Mouse (Mus musculus) adrenal gland, postnatal 0 days (tissue): ENCODE measurements around the gene Tcaf1. TPM values are rescaled to one million over a fixed set of nuclear protein-coding genes. Genes with fewer than 3 reads are reported as not detected.

ENCODE experiments used
- polyA plus RNA-seq: library from polyadenylated mRNA; unstranded; fragments of >200 nt; fragmentation: Nextera tagmentation; extraction: Ambion mirVana; gene quantifications from 2 replicates; pipeline ENCODE4 v1.2.1, GENCODE M21; 2015

Tcaf1 gene
- 59.8 and 62.1 TPM in 2 replicates for polyA plus RNA-seq

DNA sequence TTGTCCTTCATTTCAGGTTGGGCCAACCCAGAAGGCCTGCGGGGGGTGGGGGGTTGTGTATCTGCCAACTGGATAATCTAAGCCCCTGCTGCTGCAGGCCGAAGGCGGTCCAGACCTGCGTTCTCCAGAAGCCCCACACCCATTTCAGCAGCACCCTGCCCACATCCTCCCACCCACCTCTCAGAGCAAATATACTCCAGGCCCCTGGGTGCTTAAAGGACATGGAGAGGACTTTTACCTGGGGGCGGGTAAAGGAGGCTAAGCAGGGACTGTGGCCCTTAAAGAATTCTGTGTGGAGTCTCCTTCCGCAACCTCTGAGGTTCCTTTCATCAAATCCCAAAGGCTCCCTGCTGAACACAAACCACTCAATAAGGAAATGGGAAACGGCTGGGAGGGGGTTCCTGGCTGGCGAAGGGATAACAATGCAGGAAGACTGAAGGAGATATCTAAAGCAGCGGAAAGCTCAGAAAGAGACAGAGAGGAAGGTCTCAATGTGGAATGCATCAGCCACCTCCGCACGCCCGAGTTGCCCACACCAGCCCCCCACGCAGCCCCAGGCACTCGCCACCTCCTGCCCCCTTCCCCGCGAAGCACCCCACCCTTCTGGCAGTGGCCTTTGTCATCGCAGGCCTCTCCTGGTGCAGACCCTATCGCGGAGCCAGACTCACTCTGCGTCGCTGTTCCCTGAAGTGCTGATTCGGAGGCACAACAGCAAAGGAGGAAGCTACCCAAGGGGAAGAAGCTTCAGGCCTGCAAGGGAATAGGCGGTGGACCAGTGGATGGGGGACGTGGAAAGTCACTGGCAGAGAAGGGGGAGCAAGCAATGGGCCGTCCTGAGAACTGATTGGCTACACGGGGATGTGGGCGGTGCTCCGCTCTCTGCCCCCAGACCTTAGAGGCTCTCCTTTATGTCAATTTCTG is at the start of gene Tcaf1:
Tcaf1 (minus strand) TSS at position 798 of the 921 bp plus-strand sequence.

DNA sequence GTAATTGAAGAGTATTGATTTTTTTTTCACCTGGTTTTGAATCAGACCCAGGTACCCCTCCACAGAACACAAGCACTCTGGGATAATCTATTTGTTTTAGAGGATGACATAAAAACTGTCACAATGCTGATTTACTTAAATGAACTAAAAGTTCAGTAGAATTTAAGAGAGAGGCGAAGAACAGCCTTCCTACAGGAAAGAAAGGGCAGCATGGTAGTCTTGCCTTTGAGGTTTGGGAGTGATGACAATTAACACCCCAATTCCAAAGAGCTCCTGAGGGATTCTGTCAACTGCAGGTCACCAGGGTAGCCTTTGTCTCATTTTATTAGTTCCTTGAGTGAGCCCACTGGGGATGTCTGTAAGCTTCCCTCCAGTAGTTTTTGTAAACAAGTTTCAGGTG is 46.2 kb upstream of the Tcaf1 start, which contains the start of gene Olfr38:
Olfr38 (plus strand) TSS at position 301 of the 400 bp plus-strand sequence.

GRCm38 (mm10) chr6:42739071-42739470 is 29.2 kb upstream of the Tcaf1 start, which contains the start of gene Olfr453:
Gene Olfr453, plus strand, starts transcription at chr6:42739371.

GRCm38 (mm10) chr6:42644912-42645549 is 64.9 kb downstream of the Tcaf1 start, which contains the start of gene Tcaf2:
Gene Tcaf2, minus strand, starts transcription at chr6:42645254.

Other genes starting within 250 kb of the Tcaf1 start
- not detected in 2 replicates for gene Olfr458, start 244.9 kb downstream of the Tcaf1 start, polyA plus RNA-seq
- not detected in 2 replicates for gene Olfr457, start 233.8 kb downstream of the Tcaf1 start, polyA plus RNA-seq
- gene Olfr456, start 222.9 kb downstream of the Tcaf1 start, polyA plus RNA-seq: 0.39 and 0.59 TPM in 2 replicates
- 0.11 and 0.14 TPM in 2 replicates for gene Olfr455, start 162.5 kb downstream of the Tcaf1 start, polyA plus RNA-seq
- 0.07 TPM in 1 of 2 replicates, not detected in the other for gene Tcaf3, start 112.4 kb downstream of the Tcaf1 start, polyA plus RNA-seq
- gene Tcaf2, start 64.8 kb downstream of the Tcaf1 start, polyA plus RNA-seq: 2.0 and 2.4 TPM in 2 replicates
- gene Olfr453, start 29.3 kb upstream of the Tcaf1 start, polyA plus RNA-seq: not detected in 2 replicates
- not detected in 2 replicates for gene Olfr38, start 46.3 kb upstream of the Tcaf1 start, polyA plus RNA-seq
- not detected in 2 replicates for gene Olfr452, start 75.0 kb upstream of the Tcaf1 start, polyA plus RNA-seq
- not detected in 2 replicates for gene Olfr450, start 101.9 kb upstream of the Tcaf1 start, polyA plus RNA-seq
- gene Olfr449, start 124.3 kb upstream of the Tcaf1 start, polyA plus RNA-seq: not detected in 2 replicates
- not detected in 2 replicates for gene Olfr448, start 180.4 kb upstream of the Tcaf1 start, polyA plus RNA-seq
- gene Olfr447, start 198.8 kb upstream of the Tcaf1 start, polyA plus RNA-seq: not detected in 2 replicates
- not detected in 2 replicates for gene Olfr446, start 211.3 kb upstream of the Tcaf1 start, polyA plus RNA-seq
- not detected in 2 replicates for gene Olfr444, start 239.0 kb upstream of the Tcaf1 start, polyA plus RNA-seq